Mouse (Mus musculus) embryonic facial prominence, embryonic 15.5 days (tissue): ENCODE results near the gene Rbms3. TPM values are rescaled to one million over a fixed set of nuclear protein-coding genes. Genes with fewer than 3 reads are reported as not detected.

Source experiments
- ATAC-seq: fragments of 200-750 bp; cut with Nextera tagmentation; 2 replicates; pipeline ENCODE4 v1.8.0; 2017; ENCODE audit warnings: low read depth, moderate TSS enrichment; ENCODE audit not compliant: insufficient number of reproducible peaks, low FRiP score, low TSS enrichment
- H3K27ac ChIP-seq: fragments of 300-500 bp; sonication (generic); replicated peaks from 2 replicates; pipeline ENCODE4 v1.5.1; 2015; ENCODE audit warnings: mild to moderate bottlenecking, inconsistent platforms
- H3K27me3 ChIP-seq: fragments of 300-500 bp; sonication (generic); 2 replicates; pipeline ENCODE4 v1.6.1; 2015; ENCODE audit warnings: inconsistent platforms
- H3K36me3 ChIP-seq: fragments of 300-500 bp; sonication (generic); 2 replicates; pipeline ENCODE4 v1.6.1; 2015; ENCODE audit warnings: mild to moderate bottlenecking, inconsistent platforms
- H3K4me1 ChIP-seq: fragments of 300-500 bp; sonication (generic); 2 replicates; pipeline ENCODE4 v1.6.1; 2015; ENCODE audit warnings: inconsistent platforms
- H3K4me2 ChIP-seq: fragments of 300-500 bp; sonication (generic); replicated peaks from 2 replicates; pipeline ENCODE4 v1.6.1; 2015; ENCODE audit warnings: mild to moderate bottlenecking, inconsistent platforms
- H3K4me3 ChIP-seq: fragments of 300-500 bp; sonication (generic); replicated peaks from 2 replicates; pipeline ENCODE4 v1.5.1; 2015; ENCODE audit warnings: mild to moderate bottlenecking, inconsistent platforms
- H3K9ac ChIP-seq: fragments of 300-500 bp; sonication (generic); 2 replicates; pipeline ENCODE4 v1.6.1; 2015; ENCODE audit warnings: inconsistent platforms
- H3K9me3 ChIP-seq: fragments of 300-500 bp; sonication (generic); replicated peaks from 2 replicates; pipeline ENCODE4 v1.6.1; 2016; ENCODE audit warnings: inconsistent platforms
- WGBS: fragments of 180-500 bp; shearing (Covaris S2); methylation state at CpG from one replicate; pipeline ENCODE4 v1.1.7; 2015; 5-methylcytosine and 5-hydroxymethylcytosine counted together
- polyA plus RNA-seq: library from polyadenylated mRNA; unstranded; fragments of >200 nt; fragmentation: Nextera tagmentation; extraction: Ambion mirVana; gene quantifications from 2 replicates; pipeline ENCODE4 v1.2.1, GENCODE M21; 2015

Rbms3 gene
- polyA plus RNA-seq, 1 experiment from 2014 or later, result 84.3 TPM

- 0 out of 2 replicates have a peak, but pooled peaks have one; percentile 32 for ATAC-seq
- Histone ChIP-seq H3K9ac (no peak overlapping the region), H3K4me2 (no peak overlapping the region), H3K9me3 (no peaks in the 10 kb centered on the region), H3K27ac (peak overlapping the region; percentile 69), H3K4me1 (peaks cover 42% of the 10 kb centered on the region), H3K27me3 (no peaks in the 10 kb centered on the region), H3K36me3 (no peaks in the 10 kb centered on the region), H3K4me3 (no peak overlapping the region)
- 33% methylated on average over 12 of the region's 12 CpGs for WGBS
Measured at GRCm38 (mm10) chr9:116919441-116920019, 710.2 kb downstream of the Rbms3 start.

DNA sequence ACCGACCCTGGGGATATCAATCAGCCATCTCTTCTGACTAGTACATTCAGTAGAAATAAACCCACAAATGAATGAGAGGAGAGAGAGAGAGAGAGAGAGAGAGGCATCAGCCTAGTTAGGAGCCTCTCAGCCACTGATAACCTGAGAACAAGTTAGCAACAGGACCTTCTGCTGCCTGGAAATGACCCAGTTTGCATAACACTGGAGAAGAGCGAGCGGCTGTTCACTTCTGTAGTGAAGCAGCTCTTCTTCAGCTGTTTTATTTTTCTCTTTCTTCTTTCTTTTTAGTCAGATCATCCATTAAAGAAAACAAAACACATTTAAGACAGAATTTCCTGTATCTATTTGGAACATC lies 717.2 kb downstream of the Rbms3 start:
- 29% methylated on average over 3 of the region's 3 CpGs for WGBS
- ATAC-seq, result no peak

DNA sequence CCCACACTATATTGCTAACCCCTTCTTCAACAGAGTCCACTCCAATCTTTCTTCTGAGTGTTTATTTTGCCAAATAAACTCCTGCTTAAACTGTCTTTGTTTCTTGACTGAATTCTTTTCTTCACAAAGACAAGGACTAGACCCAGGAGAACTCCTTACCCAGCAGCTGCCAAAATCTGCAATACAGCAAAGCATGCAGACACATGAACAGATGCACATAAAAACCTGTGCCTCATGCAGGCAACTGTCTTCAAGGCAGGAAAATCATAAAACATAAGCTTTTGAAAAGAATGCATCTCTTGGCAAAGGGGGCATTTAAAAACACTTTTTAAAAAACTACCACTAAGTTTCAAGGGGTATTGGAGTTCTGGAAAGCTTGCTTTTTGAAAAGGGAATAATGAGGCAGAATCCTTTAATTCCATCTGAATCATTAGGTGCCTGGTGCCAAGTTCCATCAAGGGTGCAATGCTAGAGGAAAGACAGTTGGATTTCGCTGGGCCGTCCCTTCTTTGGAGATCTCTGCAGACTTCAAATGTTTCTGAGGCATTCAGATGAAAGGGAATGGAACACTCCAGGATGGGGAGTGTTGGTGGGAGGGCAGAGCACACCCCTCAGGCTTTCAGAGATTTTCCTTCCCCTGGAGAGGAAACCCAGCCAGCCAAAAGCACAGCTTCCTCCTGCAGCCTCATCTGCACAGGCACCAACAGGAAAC lies 717.8 kb downstream of the Rbms3 start:
- no peaks in the 10 kb centered on the region for H3K27me3 ChIP-seq
- peak overlapping the region; percentile 79 for H3K27ac ChIP-seq
- no peak for ATAC-seq
- H3K36me3 ChIP-seq, result no peaks in the 10 kb centered on the region
- no peak overlapping the region for H3K4me2 ChIP-seq
- no peaks in the 10 kb centered on the region for H3K9me3 ChIP-seq
- no peak overlapping the region for H3K4me3 ChIP-seq
- 12% methylated on average over 2 of the region's 2 CpGs for WGBS
- H3K9ac ChIP-seq, result no peak overlapping the region
- H3K4me1 ChIP-seq, result peaks cover 40% of the 10 kb centered on the region

More for the DNA sequence above, 717.2 kb downstream of the Rbms3 start:
- Histone ChIP-seq H3K4me2 (no peak overlapping the region), H3K4me1 (peaks cover 40% of the 10 kb centered on the region), H3K27ac (peak overlapping the region; percentile 79), H3K9ac (no peak overlapping the region), H3K4me3 (no peak overlapping the region), H3K9me3 (no peaks in the 10 kb centered on the region), H3K27me3 (no peaks in the 10 kb centered on the region), H3K36me3 (no peaks in the 10 kb centered on the region)

GRCm38 (mm10) chr9:116909511-116909910 lies 720.2 kb downstream of the Rbms3 start:
- no peak for ATAC-seq
- Histone ChIP-seq H3K4me1 (peaks cover 32% of the 10 kb centered on the region), H3K36me3 (no peaks in the 10 kb centered on the region), H3K27ac (0 out of 2 replicates have a peak overlapping the region, but pooled peaks have one; percentile 23), H3K4me3 (no peak overlapping the region), H3K27me3 (no peaks in the 10 kb centered on the region), H3K9me3 (no peaks in the 10 kb centered on the region), H3K4me2 (no peak overlapping the region), H3K9ac (no peak overlapping the region)
- 46% methylated on average over 4 of the region's 4 CpGs for WGBS

DNA sequence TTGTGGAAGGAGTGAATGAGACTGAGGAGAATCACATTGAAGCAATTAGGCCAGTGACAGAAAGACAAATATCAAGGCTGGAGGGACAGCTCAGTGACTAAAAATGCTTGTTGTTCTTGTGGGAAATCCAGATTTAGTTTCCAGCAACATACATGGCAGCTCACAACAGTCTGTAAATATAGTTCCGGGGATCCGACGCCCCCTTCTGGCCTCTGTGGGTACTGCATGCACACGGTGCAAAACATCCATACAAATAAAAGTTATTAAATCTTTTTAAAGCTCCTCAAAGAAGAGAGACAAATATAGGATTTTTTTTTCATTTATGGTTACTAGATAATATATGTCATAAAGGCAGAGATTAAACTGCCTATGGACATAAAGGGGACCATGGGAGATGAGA lies 722.8 kb downstream of the Rbms3 start:
- Histone ChIP-seq H3K27me3 (no peaks in the 10 kb centered on the region), H3K9ac (no peak overlapping the region), H3K4me2 (no peak overlapping the region), H3K27ac (no peak overlapping the region), H3K4me3 (no peak overlapping the region), H3K9me3 (no peaks in the 10 kb centered on the region), H3K4me1 (peaks cover 33% of the 10 kb centered on the region), H3K36me3 (no peaks in the 10 kb centered on the region)
- ATAC-seq, result no peak
- WGBS, result 66% methylated on average over 4 of the region's 4 CpGs

DNA sequence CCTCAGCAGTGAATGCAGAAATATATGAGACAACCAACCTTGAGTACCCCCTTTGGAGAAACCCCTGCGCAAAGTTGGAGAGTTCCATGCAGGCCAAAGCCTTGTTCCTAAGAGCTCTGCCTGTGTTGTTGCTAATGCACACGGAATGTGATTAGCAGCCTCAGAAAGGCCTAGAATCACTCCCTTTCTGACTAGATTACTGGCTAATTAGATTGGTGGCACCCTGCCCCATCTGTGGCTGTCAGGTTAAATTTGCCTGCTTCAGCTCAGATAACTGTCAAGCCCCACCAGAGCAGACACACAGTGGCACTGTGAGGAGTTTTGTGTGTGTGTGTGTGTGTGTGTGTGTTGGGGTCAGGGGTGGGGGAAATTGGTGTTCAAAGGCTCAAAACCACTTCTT lies 724.1 kb downstream of the Rbms3 start:
- ATAC-seq, result no peak

DNA sequence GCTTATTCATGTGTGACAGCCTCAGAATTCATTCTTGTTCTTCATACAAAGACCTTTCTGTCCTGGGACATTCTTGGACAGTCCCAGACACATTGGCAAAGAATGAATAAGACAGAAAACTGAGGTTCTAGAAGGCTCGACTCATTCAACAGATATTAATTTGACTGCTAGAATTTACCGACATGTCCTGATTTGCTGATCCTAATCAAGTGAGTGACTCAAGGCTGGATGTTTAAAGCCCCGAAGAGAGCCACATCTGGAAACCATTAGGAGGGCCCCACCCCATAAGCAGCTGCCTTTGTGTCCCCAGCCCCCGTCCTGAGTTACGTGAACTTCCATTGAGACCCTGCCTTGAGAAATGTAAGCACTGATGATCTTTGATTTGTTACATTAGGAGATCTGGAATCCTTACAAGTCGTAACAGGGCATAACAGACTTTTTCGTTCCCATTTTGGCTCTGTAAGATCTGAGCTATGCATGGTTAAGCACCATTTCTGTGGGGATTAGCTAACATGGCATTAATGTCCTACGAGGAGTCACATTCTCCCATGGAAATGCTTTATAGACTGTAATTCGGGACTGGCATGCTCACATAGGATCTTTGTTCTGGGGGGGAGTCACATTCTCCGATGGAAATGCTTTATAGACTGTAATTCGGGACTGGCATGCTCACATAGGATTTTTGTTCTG lies 726.3 kb downstream of the Rbms3 start:
- H3K4me1 ChIP-seq, result peaks cover 22% of the 10 kb centered on the region
- H3K9me3 ChIP-seq, result no peaks in the 10 kb centered on the region

More for the DNA sequence above, 724.1 kb downstream of the Rbms3 start:
- Histone ChIP-seq H3K4me2 (no peak overlapping the region), H3K9me3 (no peaks in the 10 kb centered on the region), H3K27ac (no peak overlapping the region), H3K36me3 (no peaks in the 10 kb centered on the region), H3K4me3 (no peak overlapping the region), H3K9ac (no peak overlapping the region), H3K27me3 (no peaks in the 10 kb centered on the region), H3K4me1 (peaks cover 27% of the 10 kb centered on the region)
- 64% methylated on average over 2 of the region's 2 CpGs for WGBS

DNA sequence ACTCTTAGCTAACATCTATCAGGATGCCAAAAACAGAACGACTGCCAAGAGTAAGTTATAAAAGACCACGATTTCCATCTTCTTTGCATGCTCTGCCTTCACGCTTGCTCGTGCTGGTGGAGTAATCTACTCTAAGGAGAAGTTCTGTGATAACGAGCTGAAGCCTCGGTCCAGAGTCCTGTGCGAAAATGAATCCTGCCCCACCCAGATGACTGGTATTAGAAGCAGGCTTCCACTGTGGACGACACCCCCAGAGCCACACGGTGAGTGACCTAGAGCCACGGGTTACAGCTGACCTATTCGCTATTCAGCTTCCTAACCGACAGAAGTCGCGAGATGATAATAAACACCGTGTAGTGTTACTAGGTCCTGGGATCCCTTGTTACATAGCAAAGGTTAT lies 730.3 kb downstream of the Rbms3 start:
- H3K27me3 ChIP-seq, result no peaks in the 10 kb centered on the region
- ATAC-seq, result no peak
- WGBS, result 78% methylated on average over 15 of the region's 15 CpGs
- H3K9me3 ChIP-seq, result no peaks in the 10 kb centered on the region
- H3K27ac ChIP-seq, result no peak overlapping the region
- no peaks in the 10 kb centered on the region for H3K36me3 ChIP-seq
- H3K9ac ChIP-seq, result no peak overlapping the region
- H3K4me2 ChIP-seq, result no peak overlapping the region
- no peak overlapping the region for H3K4me3 ChIP-seq
- H3K4me1 ChIP-seq, result peaks cover 15% of the 10 kb centered on the region

More for the DNA sequence above, 726.3 kb downstream of the Rbms3 start:
- no peak overlapping the region for H3K4me3 ChIP-seq
- H3K27me3 ChIP-seq, result no peaks in the 10 kb centered on the region
- peak overlapping the region; percentile 44; the same call in 1 of the 2 replicates for H3K27ac ChIP-seq
- ATAC-seq, result peak; percentile 70; the same call in 1 of the 2 replicates
- H3K36me3 ChIP-seq, result no peaks in the 10 kb centered on the region
- no peak overlapping the region; the same call in 1 of the 2 replicates for H3K4me2 ChIP-seq
- 10% methylated on average over 11 of the region's 11 CpGs for WGBS
- no peak overlapping the region for H3K9ac ChIP-seq

GRCm38 (mm10) chr9:116886973-116887680 lies 742.6 kb downstream of the Rbms3 start:
- WGBS, result 73% methylated on average over 9 of the region's 9 CpGs
- H3K27ac ChIP-seq, result no peak overlapping the region

DNA sequence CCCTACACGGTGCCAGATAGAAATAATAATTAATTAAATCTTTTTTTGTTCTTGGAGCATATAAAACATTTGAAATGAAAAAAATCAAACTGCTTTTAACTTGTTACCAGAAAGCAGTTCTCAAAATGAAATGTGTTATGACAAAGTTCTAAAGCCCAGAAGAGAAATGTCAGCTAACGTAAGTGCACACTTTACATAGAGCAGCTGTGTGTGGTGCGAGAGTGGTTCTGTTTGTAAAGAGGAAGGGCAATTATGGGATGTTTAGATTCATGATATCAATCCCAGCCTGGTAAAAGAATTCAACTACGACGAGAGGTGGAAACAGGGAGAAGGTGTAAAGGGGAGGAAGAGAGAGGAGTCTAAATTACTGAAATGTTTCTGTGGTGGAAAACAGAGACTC lies 744.1 kb downstream of the Rbms3 start:
- H3K4me3 ChIP-seq, result no peak overlapping the region
- H3K27me3 ChIP-seq, result no peaks in the 10 kb centered on the region
- 53% methylated on average over 5 of the region's 5 CpGs for WGBS
- H3K36me3 ChIP-seq, result no peaks in the 10 kb centered on the region
- no peak overlapping the region for H3K9ac ChIP-seq
- H3K9me3 ChIP-seq, result no peaks in the 10 kb centered on the region
- ATAC-seq, result no peak
- H3K4me1 ChIP-seq, result no peaks in the 10 kb centered on the region
- H3K27ac ChIP-seq, result no peak overlapping the region
- no peak overlapping the region for H3K4me2 ChIP-seq

More at GRCm38 (mm10) chr9:116886973-116887680, 742.6 kb downstream of the Rbms3 start:
- H3K4me1 ChIP-seq, result no peaks in the 10 kb centered on the region
- no peaks in the 10 kb centered on the region for H3K9me3 ChIP-seq
- no peaks in the 10 kb centered on the region for H3K27me3 ChIP-seq
- no peak overlapping the region for H3K9ac ChIP-seq
- no peak overlapping the region for H3K4me3 ChIP-seq
- H3K4me2 ChIP-seq, result no peak overlapping the region
- no peak for ATAC-seq
- no peaks in the 10 kb centered on the region for H3K36me3 ChIP-seq

DNA sequence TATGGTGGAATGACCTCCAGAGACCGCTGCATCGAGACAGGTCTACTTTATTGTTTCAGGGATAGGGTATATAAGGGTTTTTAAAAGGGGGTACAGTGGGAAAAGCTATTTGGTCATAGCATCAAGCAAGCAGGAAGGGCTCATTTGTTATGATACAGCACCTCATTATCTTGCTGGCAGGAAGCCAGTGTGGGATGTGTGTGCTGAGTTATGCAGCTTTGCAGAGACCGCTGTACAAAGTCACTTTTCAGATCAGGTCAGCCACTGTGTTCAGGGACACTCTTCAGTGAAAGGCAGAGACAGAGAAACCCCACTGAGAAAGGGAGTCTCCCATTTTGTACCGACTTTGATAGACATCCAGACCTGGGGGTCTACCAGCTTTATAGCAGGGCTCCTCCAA lies 749.2 kb downstream of the Rbms3 start:
- H3K27me3 ChIP-seq, result no peaks in the 10 kb centered on the region

More for the DNA sequence above, 749.2 kb downstream of the Rbms3 start:
- Histone ChIP-seq H3K4me2 (no peak overlapping the region), H3K4me1 (no peaks in the 10 kb centered on the region), H3K4me3 (no peak overlapping the region), H3K27ac (no peak overlapping the region), H3K9me3 (peaks cover 15% of the 10 kb centered on the region), H3K9ac (no peak overlapping the region), H3K36me3 (peaks cover 11% of the 10 kb centered on the region; the same call in 1 of the 2 replicates)
- 89% methylated on average over 4 of the region's 4 CpGs for WGBS
- ATAC-seq, result no peak
